Mouse (Mus musculus) ZHBTc4 (cell line): Measurements from ENCODE around the gene Larp4.
"Not testable (repeated sequence)": the region's sequence is repeated elsewhere in the genome, so short reads cannot be mapped to it uniquely, and the experiment has no call there.

ENCODE experiments used
- DNase-seq: peaks from one replicate; pipeline ENCODE4 v3.0.0-alpha.2; 2011; ENCODE audit warnings: low read depth, low spot score

Gene Larp4

GRCm38 (mm10) chr15:99969765-99970164, at the start of gene Larp4:
Gene Larp4 (plus strand): TSS chr15:99970065.
- not testable (repeated sequence) for DNase-seq

GRCm38 (mm10) chr15:99931231-99931630, 38.6 kb upstream of the Larp4 start:
- DNase-seq = peak; percentile 40

- peak; percentile 55 for DNase-seq
Measured at GRCm38 (mm10) chr15:99934501-99934900, 35.4 kb upstream of the Larp4 start.

GRCm38 (mm10) chr15:99936659-99937058, 33.2 kb upstream of the Larp4 start:
- no peak for DNase-seq

GRCm38 (mm10) chr15:99937841-99938240, 32.0 kb upstream of the Larp4 start:
- DNase-seq = no peak

- peak; percentile 62 for DNase-seq
Measured at GRCm38 (mm10) chr15:99940426-99940825, 29.4 kb upstream of the Larp4 start.

- DNase-seq = peak; percentile 79
Measured at GRCm38 (mm10) chr15:99940970-99941630, 28.8 kb upstream of the Larp4 start.

- no peak for DNase-seq
Measured at GRCm38 (mm10) chr15:99955324-99955723, 14.5 kb upstream of the Larp4 start.

- no peak for DNase-seq
Measured at GRCm38 (mm10) chr15:99965103-99965775, 4.6 kb upstream of the Larp4 start.

- DNase-seq = peak; percentile 29
Measured at GRCm38 (mm10) chr15:99966961-99967360, 2.9 kb upstream of the Larp4 start, which contains the start of gene Fam186a. Gene Fam186a (minus strand): TSS chr15:99967061.

GRCm38 (mm10) chr15:99970606-99971005, 741 bp downstream of the Larp4 start:
- no peak for DNase-seq

- DNase-seq = peak; percentile 97
Measured at GRCm38 (mm10) chr15:99972361-99972988, 2.6 kb downstream of the Larp4 start.

- DNase-seq = peak; percentile 96
Measured at GRCm38 (mm10) chr15:99972989-99973911, 3.4 kb downstream of the Larp4 start.

GRCm38 (mm10) chr15:99974476-99975220, 4.8 kb downstream of the Larp4 start:
- DNase-seq = no peak

- not testable (repeated sequence) for DNase-seq
Measured at GRCm38 (mm10) chr15:99976121-99976520, 6.3 kb downstream of the Larp4 start.

- DNase-seq = no peak
Measured at GRCm38 (mm10) chr15:99979266-99979665, 9.4 kb downstream of the Larp4 start.

GRCm38 (mm10) chr15:99979715-99980114, 9.8 kb downstream of the Larp4 start:
- no peak for DNase-seq

- no peak for DNase-seq
Measured at GRCm38 (mm10) chr15:99993100-99993499, 23.2 kb downstream of the Larp4 start.

GRCm38 (mm10) chr15:99997114-99997804, 27.4 kb downstream of the Larp4 start:
- no peak for DNase-seq

GRCm38 (mm10) chr15:99999390-99999789, 29.5 kb downstream of the Larp4 start:
- no peak for DNase-seq
